Comparison of ENCODE assay signal across 10 mouse cellular contexts in genomic region chr3:121723968-121724524, GRCm38 (mm10). TPM values are rescaled to one million over a fixed set of nuclear protein-coding genes. Genes with fewer than 3 reads are reported as not detected.
DNase-seq lines count a peak whose midpoint lies in the region; ATAC-seq and TF ChIP-seq lines count a peak whose summit lies in the region.
"Had no signal": no experiment of that assay in that cellular context is flagged by ENCODE, and none has a peak within 500 bp of the region (broad histone marks: within the 10 kb centered on the region; RNA-seq: fewer than 3 reads in every experiment).

No protein-coding gene starts in this region.

- H3K36me3 ChIP-seq in heart, embryonic 12.5 days, result no peaks in the 10 kb centered on the region
- H3K36me3 ChIP-seq in ES-Bruce4 (ENCODE audit: control insufficient read depth, insufficient read depth, low read length, poor library complexity, severe bottlenecking), result no peaks in the 10 kb centered on the region
- no peaks in the 10 kb centered on the region for H3K36me3 ChIP-seq in forebrain, embryonic 16.5 days (ENCODE audit: control insufficient read depth, insufficient read depth)
- H3K36me3 ChIP-seq in liver, postnatal 0 days (replicated peaks; ENCODE audit: insufficient read depth, low read length), result no peaks in the 10 kb centered on the region

- no peak for ATAC-seq in heart, embryonic 12.5 days (ENCODE audit: insufficient number of reproducible peaks, low FRiP score)
- ATAC-seq in forebrain, embryonic 16.5 days, result peak; percentile 39
- ATAC-seq in liver, postnatal 0 days, result no peak

- no peaks in the 10 kb centered on the region for H3K9me3 ChIP-seq in heart, embryonic 12.5 days (replicated peaks)
- no peaks in the 10 kb centered on the region for H3K9me3 ChIP-seq in ES-Bruce4 (replicated peaks; ENCODE audit: control insufficient read depth, insufficient read depth, low read length, poor library complexity, severe bottlenecking)
- H3K9me3 ChIP-seq in forebrain, embryonic 16.5 days (ENCODE audit: control insufficient read depth, low read length), result no peaks in the 10 kb centered on the region
- H3K9me3 ChIP-seq in liver, postnatal 0 days (ENCODE audit: low read length), result no peaks in the 10 kb centered on the region

- TF ChIP-seq POLR2A in ES-Bruce4 (IDR thresholded peaks at IDR 0.05; ENCODE audit: insufficient read depth, low read length), result no peak

- peaks cover 29% of the 10 kb centered on the region for H3K4me1 ChIP-seq in heart, embryonic 12.5 days (replicated peaks)
- no peaks in the 10 kb centered on the region for H3K4me1 ChIP-seq in ES-Bruce4 (ENCODE audit: control insufficient read depth, insufficient read depth, low read length)
- peaks cover 34% of the 10 kb centered on the region for H3K4me1 ChIP-seq in forebrain, embryonic 16.5 days (replicated peaks; ENCODE audit: control insufficient read depth, insufficient read depth, low read length)
- H3K4me1 ChIP-seq in liver, postnatal 0 days (ENCODE audit: insufficient read depth), result peaks cover 19% of the 10 kb centered on the region

- H3K4me2 ChIP-seq in heart, embryonic 12.5 days, result peak overlapping the region; percentile 89
- H3K4me2 ChIP-seq in forebrain, embryonic 16.5 days (ENCODE audit: low read length), result peak overlapping the region; percentile 95
- peak overlapping the region; percentile 74 for H3K4me2 ChIP-seq in liver, postnatal 0 days (ENCODE audit: low read depth, low read length)

- peaks cover 10% of the 10 kb centered on the region; the same call in 1 of the 2 replicates for H3K27me3 ChIP-seq in heart, embryonic 12.5 days (replicated peaks)
- no peaks in the 10 kb centered on the region; the same call in 1 of the 2 replicates for H3K27me3 ChIP-seq in ES-Bruce4 (ENCODE audit: control insufficient read depth, insufficient read depth, low read length, poor library complexity, severe bottlenecking)
- no peaks in the 10 kb centered on the region for H3K27me3 ChIP-seq in forebrain, embryonic 16.5 days (replicated peaks; ENCODE audit: control insufficient read depth, insufficient read depth, low read length)
- peaks cover 10% of the 10 kb centered on the region; the same call in 1 of the 2 replicates for H3K27me3 ChIP-seq in liver, postnatal 0 days (ENCODE audit: insufficient read depth, low read length)

- H3K27ac ChIP-seq in heart, embryonic 12.5 days (ENCODE audit: poor library complexity, severe bottlenecking), result no peak overlapping the region; the same call in 1 of the 2 replicates
- no peak overlapping the region for H3K27ac ChIP-seq in ES-Bruce4 (ENCODE audit: insufficient read depth, low read length)
- H3K27ac ChIP-seq in forebrain, embryonic 16.5 days (ENCODE audit: low read length), result no peak overlapping the region
- H3K27ac ChIP-seq in liver, postnatal 0 days (ENCODE audit: low read depth), result no peak overlapping the region

- WGBS in heart, embryonic 12.5 days, result 6% methylated on average over 20 of the region's 20 CpGs
- WGBS in forebrain, embryonic 16.5 days, result 3% methylated on average over 20 of the region's 20 CpGs
- 13% methylated on average over 20 of the region's 20 CpGs for WGBS in liver, postnatal 0 days (ENCODE audit: insufficient replicate concordance)

- peak overlapping the region; percentile 78 for H3K9ac ChIP-seq in heart, embryonic 12.5 days
- H3K9ac ChIP-seq in ES-Bruce4 (ENCODE audit: low read depth, poor library complexity, severe bottlenecking), result peak overlapping the region; percentile 41
- H3K9ac ChIP-seq in forebrain, embryonic 16.5 days (replicated peaks; ENCODE audit: low read depth, low read length), result peak overlapping the region; percentile 77
- no peak overlapping the region; the same call in 1 of the 2 replicates for H3K9ac ChIP-seq in liver, postnatal 0 days (replicated peaks)

- no peak for DNase-seq in heart, postnatal 14 days
- no peak for DNase-seq in liver, postnatal 0 days
- no peak for DNase-seq in embryo, embryonic 9.5 days (ENCODE audit: extremely low spot score)
- no peak for DNase-seq in gastrocnemius, postnatal 10 days
- no peak for DNase-seq in thymus, adult 18-20 months

- H3K4me3 ChIP-seq in heart, embryonic 12.5 days, result peak overlapping the region; percentile 72
- H3K4me3 ChIP-seq in ES-Bruce4 (ENCODE audit: low read depth, low read length), result peak overlapping the region; percentile 54
- H3K4me3 ChIP-seq in forebrain, embryonic 16.5 days (replicated peaks; ENCODE audit: low read length), result peak overlapping the region; percentile 76
- peak overlapping the region; percentile 55 for H3K4me3 ChIP-seq in liver, postnatal 0 days (ENCODE audit: low read depth, low read length)

- intact Hi-C loops in heart, postnatal 14 days (cut with DNase I), result loop anchor here (2.0 kb wide), 2 partner anchors 73 to 87 kb away; no protein-coding TSS in a partner anchor

- no peak for TF ChIP-seq CTCF in ES-Bruce4 (IDR thresholded peaks at IDR 0.05; ENCODE audit: low read depth, low read length)
- no peak for TF ChIP-seq CTCF in liver, postnatal 0 days (IDR thresholded peaks at IDR 0.05; ENCODE audit: low read depth)

- no peak for TF ChIP-seq EP300 in ES-Bruce4 (IDR thresholded peaks at IDR 0.05; ENCODE audit: insufficient read depth, low read depth, low read length)
- no peak for TF ChIP-seq EP300 in liver, postnatal 0 days (IDR thresholded peaks at IDR 0.05; ENCODE audit: low read depth)

RNA-seq across cellular contexts. Expression of gene F3, which starts 0.7 kb away (rescaled TPM):
- 6.3 and 9.1 TPM in 2 replicates for polyA plus RNA-seq in heart, embryonic 12.5 days (2016; fragmentation: Nextera tagmentation; extraction: Ambion mirVana)
- 10 to 100 TPM; 16.8 to 19.5 TPM for total RNA-seq in heart, postnatal 14 days (2021)
- 47.3 and 53.1 TPM in 2 replicates for polyA plus RNA-seq in ES-Bruce4 (2011; ENCODE audit: insufficient read depth, insufficient read length, low read depth, missing spikeins)
- polyA plus RNA-seq in forebrain, embryonic 16.5 days (2015; fragmentation: Nextera tagmentation; extraction: Ambion mirVana), result 9.1 and 9.5 TPM in 2 replicates
- 1.3 and 1.5 TPM in 2 replicates for polyA plus RNA-seq in liver, postnatal 0 days (2015; fragmentation: Nextera tagmentation; extraction: Ambion mirVana)
- 1 to 10 TPM; 6.0 to 6.7 TPM for total RNA-seq in gastrocnemius, postnatal 10 days (2021)
- total RNA-seq: MEL had no signal

RNA-seq across cellular contexts. Expression of gene 4930432M17Rik, which starts 53.5 kb away (rescaled TPM):
- polyA plus RNA-seq in heart, embryonic 12.5 days (2016; fragmentation: Nextera tagmentation; extraction: Ambion mirVana), result not detected in 2 replicates
- not detected for total RNA-seq in heart, postnatal 14 days (2021)
- polyA plus RNA-seq in ES-Bruce4 (2011; ENCODE audit: insufficient read depth, insufficient read length, low read depth, missing spikeins), result not detected in 2 replicates
- polyA plus RNA-seq in forebrain, embryonic 16.5 days (2015; fragmentation: Nextera tagmentation; extraction: Ambion mirVana), result not detected in 2 replicates
- not detected in 2 replicates for polyA plus RNA-seq in liver, postnatal 0 days (2015; fragmentation: Nextera tagmentation; extraction: Ambion mirVana)
- not detected for total RNA-seq in gastrocnemius, postnatal 10 days (2021)
- total RNA-seq: heart, postnatal 10 days; MEL had no signal
